Mouse (Mus musculus) induced T-regulatory cell, adult 2 months (primary cell): ENCODE measurements around the gene Calcrl.

Experiments
- DNase-seq: peaks from one replicate; pipeline ENCODE4 v3.0.0-alpha.2; 2012; ENCODE audit warnings: low read depth

The Calcrl gene

GRCm38 (mm10) chr2:84316185-84316805 is 108.9 kb downstream of the Calcrl start:
- no peak for DNase-seq

- no peak for DNase-seq
These were observed 128.7 kb downstream of the Calcrl start for GRCm38 (mm10) chr2:84296517-84296916.

GRCm38 (mm10) chr2:84295068-84295467 is 130.1 kb downstream of the Calcrl start:
- no peak for DNase-seq

GRCm38 (mm10) chr2:84294611-84295010 is 130.6 kb downstream of the Calcrl start:
- no peak for DNase-seq

GRCm38 (mm10) chr2:84292351-84293000 is 132.7 kb downstream of the Calcrl start:
- DNase-seq: no peak

- DNase-seq: no peak
These were observed 136.2 kb downstream of the Calcrl start for GRCm38 (mm10) chr2:84288940-84289557.
